Mouse (Mus musculus) ES-E14 (cell line): ENCODE measurements around the gene Ehf. TPM values are rescaled to one million over a fixed set of nuclear protein-coding genes. Genes with fewer than 3 reads are reported as not detected.

Experiments
- DNase-seq: peaks from one replicate; pipeline ENCODE4 v3.0.0-alpha.2; 2013; ENCODE audit warnings: low read depth, low spot score
- H3K27ac ChIP-seq: 2 replicates; pipeline ENCODE4 v1.5.1; 2012; ENCODE audit warnings: low read depth, mild to moderate bottlenecking, low read length, moderate library complexity, mixed read lengths; ENCODE audit not compliant: poor library complexity, insufficient read depth, severe bottlenecking
- H3K36me3 ChIP-seq: 2 replicates; pipeline ENCODE4 v1.6.1; 2012; ENCODE audit warnings: mild to moderate bottlenecking, low read length, moderate library complexity, mixed read lengths; ENCODE audit not compliant: control insufficient read depth, poor library complexity, insufficient read depth, severe bottlenecking
- H3K4me1 ChIP-seq, 2 experiments: fragments of 150-350 bp in 1 of 2; sonication (generic) in 1 of 2; 2 replicates each; pipeline ENCODE4 v1.6.1; 2012; ENCODE audit warnings: low read length in 2 of 2, mild to moderate bottlenecking in 1 of 2, mixed read lengths in 1 of 2; ENCODE audit not compliant: control insufficient read depth in 2 of 2, insufficient read depth in 2 of 2, poor library complexity in 1 of 2
- H3K4me3 ChIP-seq, 2 experiments: fragments of 150-350 bp in 1 of 2; sonication (generic) in 1 of 2; 2 replicates each; pipeline ENCODE4 v1.5.1; 2012; ENCODE audit warnings: low read length in 2 of 2, low read depth in 1 of 2, mild to moderate bottlenecking in 1 of 2, mixed read lengths in 1 of 2; ENCODE audit not compliant: insufficient read depth in 1 of 2, poor library complexity in 1 of 2, severe bottlenecking in 1 of 2
- H3K9ac ChIP-seq: 2 replicates; pipeline ENCODE4 v1.6.1; 2012; ENCODE audit warnings: low read depth, mild to moderate bottlenecking, low read length, mixed read lengths; ENCODE audit not compliant: poor library complexity, insufficient read depth, severe bottlenecking
- H3K9me3 ChIP-seq: fragments of 150-350 bp; sonication (generic); 2 replicates; pipeline ENCODE4 v1.6.1; 2012; ENCODE audit warnings: low read depth, mild to moderate bottlenecking, low read length; ENCODE audit not compliant: control insufficient read depth, insufficient read depth
- CHD2 ChIP-seq: IDR thresholded peaks from 2 replicates; pipeline ENCODE4 v1.6.1; 2014; ENCODE audit warnings: mild to moderate bottlenecking, low read depth, low read length, inconsistent platforms
- HCFC1 ChIP-seq: IDR thresholded peaks from 2 replicates; pipeline ENCODE4 v1.6.1; 2012; ENCODE audit warnings: low read length, inconsistent platforms, borderline replicate concordance; ENCODE audit not compliant: insufficient read depth
- MAFK ChIP-seq: IDR thresholded peaks from 2 replicates; pipeline ENCODE4 v1.6.1; 2014; ENCODE audit warnings: mild to moderate bottlenecking, low read depth, low read length, inconsistent platforms; ENCODE audit not compliant: insufficient read depth
- ZC3H11A ChIP-seq: IDR thresholded peaks from 2 replicates; pipeline ENCODE4 v1.6.1; 2012; ENCODE audit warnings: low read depth, mild to moderate bottlenecking, inconsistent platforms, low read length, borderline replicate concordance
- ZNF384 ChIP-seq: IDR thresholded peaks from 2 replicates; pipeline ENCODE4 v1.6.1; 2012; ENCODE audit warnings: low read depth, low read length, inconsistent platforms
- in situ Hi-C, 2 experiments: fragments of 600-800 bp; cut with MboI; formaldehyde crosslinking; loops; one replicate each; pipeline ENCODE4 v1.15.1; 2025; ENCODE audit warnings: low sequenced_read_pairs in 2 of 2, inconsistent platforms in 1 of 2; ENCODE audit not compliant: unreplicated experiment in 2 of 2
- total RNA-seq: library from RNA; depleted of rRNA; stranded (reverse); fragments of 300-350 nt; gene quantifications from 2 replicates; pipeline ENCODE4 v1.2.3, GENCODE M21; 2012

Ehf gene
- total RNA-seq, 1 experiment: 0.27 TPM

DNA sequence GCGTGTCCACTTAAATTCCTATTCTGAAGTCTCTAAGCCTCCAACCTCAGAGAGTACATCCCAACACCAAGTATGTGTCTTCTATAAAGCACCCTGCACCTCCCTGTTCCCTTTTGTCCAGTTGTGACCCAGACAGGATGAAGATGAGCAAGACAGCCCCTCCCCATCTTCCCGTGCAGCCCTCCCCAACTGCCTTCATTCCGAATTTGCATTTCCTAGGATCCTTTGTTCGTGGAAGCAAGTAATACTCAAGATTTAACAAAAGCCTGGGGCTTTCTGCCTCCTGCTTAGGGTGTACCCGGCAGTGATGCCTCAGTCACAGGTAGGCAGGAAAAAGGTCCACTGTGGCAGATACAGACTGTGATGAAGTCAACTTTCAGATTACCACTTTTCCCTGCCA lies 7.6 kb upstream of the Ehf start:
- H3K4me3 ChIP-seq: peak overlapping the region in 1 of 2 experiments; percentile 26; a peak in 1 of 4 replicates
- no peaks in the 10 kb centered on the region for H3K9me3 ChIP-seq
- in situ Hi-C loops: no loop called here
- H3K36me3 ChIP-seq: no peaks in the 10 kb centered on the region
- peak; percentile 60 for DNase-seq
- H3K27ac ChIP-seq: no peak overlapping the region
- TF ChIP-seq ZC3H11A (no peak), CHD2 (0 out of 2 replicates have a peak, but pooled peaks have one; percentile 19)
- 0 out of 4 replicates have a peak, but pooled peaks cover 0 to 2% of the 10 kb centered on the region in 2 experiments for H3K4me1 ChIP-seq
- no peak overlapping the region for H3K9ac ChIP-seq

DNA sequence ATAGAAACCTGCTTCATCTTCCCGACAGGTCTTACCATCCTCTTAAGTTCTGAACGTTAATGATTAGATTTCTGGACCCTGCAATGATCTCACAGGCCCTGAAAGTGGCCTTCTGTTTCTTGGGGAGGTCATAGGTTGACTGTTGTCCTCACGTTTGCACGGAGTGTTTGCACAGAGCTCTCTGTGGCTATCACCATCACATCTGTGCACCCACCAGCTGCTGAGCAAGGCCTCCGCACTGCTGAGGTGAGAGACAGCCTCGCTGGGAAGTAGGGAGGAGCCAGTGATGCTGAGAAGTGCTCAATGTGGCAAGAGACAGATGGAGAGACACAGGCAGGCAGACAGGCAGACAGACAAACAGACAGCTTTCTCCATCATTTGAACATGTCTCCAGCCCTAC lies 3.6 kb upstream of the Ehf start:
- H3K9ac ChIP-seq: no peak overlapping the region
- H3K9me3 ChIP-seq: no peaks in the 10 kb centered on the region
- no peak overlapping the region for H3K4me3 ChIP-seq
- H3K27ac ChIP-seq: no peak overlapping the region
- H3K4me1 ChIP-seq: 0 out of 4 replicates have a peak, but pooled peaks cover 0 to 2% of the 10 kb centered on the region in 2 experiments
- TF ChIP-seq ZNF384: no peak
- no peak for TF ChIP-seq CHD2
- no peak for TF ChIP-seq MAFK
- no peak for TF ChIP-seq ZC3H11A
- no peak for TF ChIP-seq HCFC1
- no peak for DNase-seq
- H3K36me3 ChIP-seq: no peaks in the 10 kb centered on the region
- in situ Hi-C loops: no loop called here

DNA sequence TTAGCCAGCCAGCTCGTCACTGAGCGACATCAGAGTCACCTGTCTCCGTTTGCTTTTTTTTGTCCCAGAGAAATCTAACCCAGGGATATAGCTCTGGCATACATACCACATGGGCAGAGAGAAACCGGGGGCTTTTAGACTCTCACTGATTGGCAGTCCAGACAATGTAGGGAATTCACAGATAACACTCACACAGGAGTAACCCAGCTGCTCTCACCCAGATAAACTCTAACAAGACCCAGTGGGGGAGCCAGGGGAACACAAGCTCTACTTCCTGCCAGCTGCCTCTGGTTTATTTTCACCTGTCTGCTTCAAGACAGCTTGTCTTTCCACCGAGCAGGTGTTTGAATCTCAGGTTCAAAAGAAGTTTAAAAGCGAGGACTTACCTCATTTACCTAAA lies 409 bp downstream of the Ehf start:
- Histone ChIP-seq H3K9ac (no peak overlapping the region), H3K36me3 (no peaks in the 10 kb centered on the region), H3K4me1 (no peaks in the 10 kb centered on the region), H3K4me3 (no peak overlapping the region), H3K9me3 (no peaks in the 10 kb centered on the region), H3K27ac (no peak overlapping the region)
- TF ChIP-seq MAFK (no peak), HCFC1 (no peak), CHD2 (no peak), ZC3H11A (no peak), ZNF384 (no peak)
- no peak for DNase-seq
- in situ Hi-C loops: no loop called here

DNA sequence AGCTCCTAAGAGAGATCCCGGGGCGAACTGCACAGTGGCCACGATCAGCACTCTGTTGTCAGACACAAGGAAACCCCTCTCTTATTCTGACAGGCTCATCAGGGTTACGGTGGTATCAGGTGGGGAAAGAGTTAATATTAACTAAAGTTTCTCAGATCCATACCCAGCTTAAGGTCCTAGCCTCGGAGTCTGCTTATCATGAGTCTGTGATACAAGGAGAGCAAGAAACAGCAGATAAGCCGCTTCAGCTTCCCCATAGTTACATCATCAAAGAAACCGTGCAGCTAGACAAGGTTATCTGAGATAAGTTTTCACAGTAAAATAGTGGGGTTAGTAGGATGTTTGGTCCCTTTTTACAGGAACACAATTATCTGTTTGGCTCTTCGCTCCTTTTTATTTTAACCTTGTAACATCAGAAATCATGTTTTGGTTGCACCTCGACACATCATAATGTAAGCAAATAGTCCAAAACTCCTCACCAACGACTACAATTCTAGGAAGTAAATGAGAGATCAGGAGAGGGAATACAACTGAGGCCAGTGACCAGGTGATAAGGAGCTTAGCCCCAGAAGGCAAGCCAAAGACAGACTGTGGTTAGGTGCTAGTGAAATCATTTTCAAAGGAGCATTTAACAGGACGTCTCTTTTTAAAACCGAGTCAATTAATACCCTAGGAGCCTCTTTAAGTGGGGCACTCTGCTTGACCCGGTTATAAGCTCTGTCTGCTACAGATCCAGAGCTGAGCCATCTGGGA lies 4.2 kb downstream of the Ehf start:
- DNase-seq: no peak
- in situ Hi-C loops: no loop called here
- Histone ChIP-seq H3K36me3 (no peaks in the 10 kb centered on the region), H3K9me3 (no peaks in the 10 kb centered on the region), H3K4me1 (peaks cover 8 to 12% of the 10 kb centered on the region in 2 experiments; a peak in 3 of 4 replicates), H3K27ac (no peak overlapping the region), H3K4me3 (no peak overlapping the region), H3K9ac (no peak overlapping the region)
- TF ChIP-seq CHD2 (no peak), MAFK (no peak), ZC3H11A (no peak), HCFC1 (no peak), ZNF384 (no peak)
